Mouse (Mus musculus): Measurements from ENCODE around the gene Nudt14. TPM values are rescaled to one million over a fixed set of nuclear protein-coding genes. Genes with fewer than 3 reads are reported as not detected.

The Nudt14 gene
- total RNA-seq, 1 experiment from 2014 or later, result 6.5 TPM

Other genes starting within 250 kb of the Nudt14 start
- 0.29 to 0.43 TPM in 2 of 3 replicates, not detected in the other for gene Cep170b, start 221.7 kb downstream of the Nudt14 start, total RNA-seq (2017)
- 311 to 369 TPM (median 334 TPM) in 3 replicates for gene Pld4, start 181.5 kb downstream of the Nudt14 start, total RNA-seq (2017)
- 0.67 to 1.2 TPM in 2 of 3 replicates, not detected in the other for gene Ahnak2, start 139.5 kb downstream of the Nudt14 start, total RNA-seq (2017)
- 0.96 TPM in 1 of 3 replicates, not detected in the others for gene Clba1, start 133.2 kb downstream of the Nudt14 start, total RNA-seq (2017)
- gene Cdca4, start 112.7 kb downstream of the Nudt14 start, total RNA-seq (2017), result 15.5 to 32.2 TPM (median 18.8 TPM) in 3 replicates
- gene Gpr132, start 73.9 kb downstream of the Nudt14 start, total RNA-seq (2017), result 61.4 to 99.5 TPM (median 74.8 TPM) in 3 replicates
- gene Jag2, start 12.3 kb downstream of the Nudt14 start, total RNA-seq (2017), result 0.11 to 3.6 TPM (median 3.4 TPM) in 3 replicates
- 2.6 to 4.7 TPM (median 3.0 TPM) in 3 replicates for gene Btbd6, start 34.4 kb upstream of the Nudt14 start, total RNA-seq (2017)
- gene Brf1, start 58.6 kb upstream of the Nudt14 start, total RNA-seq (2017), result 84.1 to 109 TPM (median 105 TPM) in 3 replicates
- 20.5 to 30.3 TPM (median 27.8 TPM) in 3 replicates for gene Pacs2, start 72.4 kb upstream of the Nudt14 start, total RNA-seq (2017)
- 0.39 TPM in 1 of 3 replicates, not detected in the others for gene Tex22, start 132.4 kb upstream of the Nudt14 start, total RNA-seq (2017)
- 9.6 to 19.4 TPM (median 12.7 TPM) in 3 replicates for gene Mta1, start 156.2 kb upstream of the Nudt14 start, total RNA-seq (2017)
- 0.57 to 1.7 TPM in 2 of 3 replicates, not detected in the other for gene Crip2, start 198.1 kb upstream of the Nudt14 start, total RNA-seq (2017)
- gene Crip1, start 204.2 kb upstream of the Nudt14 start, total RNA-seq (2017), result 1,094 to 1,293 TPM (median 1,104 TPM) in 3 replicates
- gene Tedc1, start 214.3 kb upstream of the Nudt14 start, total RNA-seq (2017), result 3.6 to 8.8 TPM (median 4.8 TPM) in 3 replicates
- gene Tmem121, start 243.8 kb upstream of the Nudt14 start, total RNA-seq (2017), result 0.19 TPM in 1 of 3 replicates, not detected in the others

Measured in monocyte, adult 5-6 weeks (primary cell).